Mouse (Mus musculus) midbrain, postnatal 0 days (tissue): ENCODE data around the gene Ube2j1. TPM values are rescaled to one million over a fixed set of nuclear protein-coding genes. Genes with fewer than 3 reads are reported as not detected.

Experiments used
- ATAC-seq: fragments of 200-750 bp; cut with Nextera tagmentation; 2 replicates; pipeline ENCODE4 v1.8.0; 2017; ENCODE audit warnings: moderate number of reproducible peaks, mild to moderate bottlenecking, moderate TSS enrichment, moderate library complexity; ENCODE audit not compliant: low FRiP score
- DNase-seq: peaks from one replicate; pipeline ENCODE4 v3.0.0-alpha.2; 2015; ENCODE audit warnings: low spot score
- H3K27ac ChIP-seq: fragments of 300-500 bp; sonication (generic); 2 replicates; pipeline ENCODE4 v1.5.1; 2014; ENCODE audit warnings: low read depth, mild to moderate bottlenecking, low read length, mixed read lengths
- H3K27me3 ChIP-seq: fragments of 300-500 bp; sonication (generic); 2 replicates; pipeline ENCODE4 v1.6.1; 2014; ENCODE audit warnings: low read length, control low read depth, mixed read lengths; ENCODE audit not compliant: insufficient read depth
- H3K36me3 ChIP-seq: fragments of 300-500 bp; sonication (generic); 2 replicates; pipeline ENCODE4 v1.6.1; 2014; ENCODE audit warnings: low read length, control low read depth, mixed read lengths; ENCODE audit not compliant: insufficient read depth
- H3K4me1 ChIP-seq: fragments of 300-500 bp; sonication (generic); 2 replicates; pipeline ENCODE4 v1.6.1; 2014; ENCODE audit warnings: mild to moderate bottlenecking, control low read depth, antibody characterized with exemption, low read length, mixed read lengths; ENCODE audit not compliant: insufficient read depth
- H3K4me2 ChIP-seq: fragments of 300-500 bp; sonication (generic); 2 replicates; pipeline ENCODE4 v1.6.1; 2014; ENCODE audit warnings: low read depth, mild to moderate bottlenecking, low read length, mixed read lengths; ENCODE audit not compliant: poor library complexity, severe bottlenecking
- H3K4me3 ChIP-seq: fragments of 300-500 bp; sonication (generic); 2 replicates; pipeline ENCODE4 v1.5.1; 2014; ENCODE audit warnings: low read depth, mild to moderate bottlenecking, low read length, moderate library complexity
- H3K9ac ChIP-seq: fragments of 300-500 bp; sonication (generic); replicated peaks from 2 replicates; pipeline ENCODE4 v1.6.1; 2014; ENCODE audit warnings: mild to moderate bottlenecking, low read length, moderate library complexity, mixed read lengths; ENCODE audit not compliant: poor library complexity, severe bottlenecking
- H3K9me3 ChIP-seq: fragments of 300-500 bp; sonication (generic); 2 replicates; pipeline ENCODE4 v1.6.1; 2016; ENCODE audit warnings: low read length, control low read depth
- CTCF ChIP-seq: IDR thresholded peaks from 2 replicates; pipeline ENCODE4 v1.5.1; 2016; ENCODE audit warnings: antibody characterized with exemption, mild to moderate bottlenecking
- WGBS: fragments of 180-500 bp; shearing (Covaris S2); extraction: QIAGEN DNeasy Blood & Tissue Kit; methylation state at CpG from one replicate; pipeline ENCODE4 v1.1.7; 2014; 5-methylcytosine and 5-hydroxymethylcytosine counted together
- polyA plus RNA-seq: library from polyadenylated mRNA; unstranded; fragments of >200 nt; fragmentation: Nextera tagmentation; extraction: Ambion mirVana; gene quantifications from 2 replicates; pipeline ENCODE4 v1.2.1, GENCODE M21; 2015
- total RNA-seq: library from RNA; depleted of rRNA; stranded (reverse); fragments of >200 nt; gene quantifications from 2 replicates; pipeline ENCODE4 v1.2.3, GENCODE M21; 2014

The Ube2j1 gene
- total and polyA plus RNA-seq, 2 experiments from 2014 or later, result 70.3 to 126 TPM

DNA sequence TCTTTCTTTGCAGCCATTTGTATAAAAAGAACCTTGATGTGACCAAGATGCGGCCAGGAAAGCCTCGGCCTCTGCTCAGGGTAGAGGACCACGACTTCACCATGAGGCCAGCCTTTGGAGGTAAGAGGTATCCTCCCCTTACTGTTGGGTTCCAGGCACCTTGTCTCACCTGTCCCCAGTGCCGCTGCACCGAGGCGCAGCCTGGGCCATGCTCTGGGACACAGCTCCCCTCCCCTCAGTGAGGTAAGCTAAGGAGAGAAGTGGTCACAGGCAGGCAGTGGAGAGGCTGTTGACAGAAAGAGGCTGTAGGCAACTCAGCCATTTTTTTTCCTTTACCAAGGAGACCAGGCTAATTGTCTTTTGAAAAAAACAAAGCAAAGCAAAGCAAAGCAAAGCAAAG is 40.1 kb downstream of the Ube2j1 start:
- DNase-seq, result no peak
- Histone ChIP-seq H3K27me3 (no peaks in the 10 kb centered on the region), H3K27ac (no peak overlapping the region), H3K9ac (no peak overlapping the region), H3K36me3 (no peaks in the 10 kb centered on the region), H3K4me1 (no peaks in the 10 kb centered on the region), H3K4me2 (no peak overlapping the region), H3K4me3 (no peak overlapping the region), H3K9me3 (no peaks in the 10 kb centered on the region)
- TF ChIP-seq CTCF, result no peak
- ATAC-seq, result no peak
- WGBS, result 89% methylated on average over 6 of the region's 6 CpGs

GRCm38 (mm10) chr4:33072526-33073161 is 41.4 kb downstream of the Ube2j1 start:
- Histone ChIP-seq H3K9me3 (no peaks in the 10 kb centered on the region), H3K4me1 (no peaks in the 10 kb centered on the region), H3K36me3 (no peaks in the 10 kb centered on the region), H3K27me3 (no peaks in the 10 kb centered on the region), H3K9ac (no peak overlapping the region), H3K27ac (no peak overlapping the region), H3K4me3 (no peak overlapping the region), H3K4me2 (no peak overlapping the region)
- TF ChIP-seq CTCF, result no peak
- DNase-seq (no peak), ATAC-seq (0 out of 2 replicates have a peak, but pooled peaks have one; percentile 2)
- 17% methylated on average over 11 of the region's 11 CpGs for WGBS

GRCm38 (mm10) chr4:33074406-33074805 is 43.2 kb downstream of the Ube2j1 start:
- no peak overlapping the region for H3K9ac ChIP-seq
- no peak for DNase-seq
- no peaks in the 10 kb centered on the region for H3K36me3 ChIP-seq
- TF ChIP-seq CTCF, result no peak
- no peak for ATAC-seq
- no peaks in the 10 kb centered on the region for H3K4me1 ChIP-seq
- H3K27me3 ChIP-seq, result no peaks in the 10 kb centered on the region
- no peak overlapping the region for H3K4me2 ChIP-seq
- 85% methylated on average over 4 of the region's 4 CpGs for WGBS
- no peak overlapping the region for H3K27ac ChIP-seq
- H3K9me3 ChIP-seq, result no peaks in the 10 kb centered on the region
- no peak overlapping the region for H3K4me3 ChIP-seq

DNA sequence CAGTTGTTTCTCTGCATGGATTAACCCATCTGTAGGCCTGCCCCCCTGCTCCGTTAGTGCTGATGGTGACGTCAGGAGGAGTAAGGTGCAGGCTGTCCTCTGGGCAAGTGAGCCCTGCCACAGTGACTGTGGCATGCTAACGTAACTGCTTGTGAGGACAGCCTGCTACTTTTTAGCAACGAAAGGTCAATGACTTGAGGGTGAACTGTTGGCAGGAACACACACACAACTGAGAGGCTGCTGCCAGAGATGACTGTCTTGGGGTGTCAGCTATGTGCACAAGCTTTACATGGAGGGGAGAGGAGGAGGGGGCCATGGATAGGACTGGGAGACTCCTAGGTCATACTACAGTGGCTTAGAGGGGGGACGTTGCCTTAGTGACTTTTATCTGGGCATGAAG is 43.6 kb downstream of the Ube2j1 start:
- H3K9me3 ChIP-seq, result no peaks in the 10 kb centered on the region
- no peak overlapping the region for H3K9ac ChIP-seq
- no peaks in the 10 kb centered on the region for H3K27me3 ChIP-seq
- no peak overlapping the region for H3K4me3 ChIP-seq
- TF ChIP-seq CTCF, result no peak
- 80% methylated on average over 5 of the region's 5 CpGs for WGBS
- H3K27ac ChIP-seq, result no peak overlapping the region
- ATAC-seq (no peak), DNase-seq (no peak)
- no peaks in the 10 kb centered on the region for H3K4me1 ChIP-seq
- no peak overlapping the region for H3K4me2 ChIP-seq
- H3K36me3 ChIP-seq, result no peaks in the 10 kb centered on the region

DNA sequence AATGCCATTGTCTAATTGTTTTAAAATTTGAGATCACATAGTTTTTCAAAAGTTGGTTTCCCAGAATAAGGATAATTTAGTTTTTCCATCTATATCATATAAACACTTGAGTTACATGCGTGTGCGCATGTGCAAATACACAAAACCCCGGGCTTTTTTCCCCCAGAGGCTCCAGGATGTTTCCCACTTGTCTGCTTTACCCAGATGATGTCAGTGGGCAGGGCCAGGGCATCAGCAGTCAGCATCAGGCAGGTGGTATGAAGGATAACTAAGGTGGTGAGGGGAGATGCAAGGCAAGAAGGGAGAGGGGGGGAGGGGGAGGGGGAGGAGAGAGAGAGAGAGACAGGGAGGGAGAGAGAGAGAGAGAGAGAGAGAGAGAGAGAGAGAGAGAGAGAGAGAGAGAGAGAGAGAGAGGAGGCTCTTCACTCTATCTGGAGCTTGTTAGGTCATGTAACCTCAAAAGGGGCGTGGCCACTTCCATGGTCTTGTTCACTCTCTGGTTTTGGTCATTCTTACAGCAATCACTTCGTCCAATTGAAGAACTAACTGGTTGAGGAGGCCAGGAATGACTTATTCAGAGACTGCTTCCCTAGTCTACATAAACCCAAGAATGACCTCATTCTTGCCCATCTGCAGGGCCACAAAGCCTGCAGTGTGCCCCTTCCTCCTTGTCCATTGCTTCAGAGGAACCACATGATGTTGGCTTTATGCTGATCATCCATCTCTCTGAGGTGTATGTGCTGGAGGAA is 44.7 kb downstream of the Ube2j1 start:
- no peak for TF ChIP-seq CTCF
- Histone ChIP-seq H3K9ac (no peak overlapping the region), H3K36me3 (no peaks in the 10 kb centered on the region), H3K27me3 (no peaks in the 10 kb centered on the region), H3K9me3 (no peaks in the 10 kb centered on the region), H3K27ac (no peak overlapping the region), H3K4me3 (no peak overlapping the region), H3K4me2 (no peak overlapping the region), H3K4me1 (no peaks in the 10 kb centered on the region)
- ATAC-seq, result no peak
- DNase-seq, result no peak
- WGBS, result 87% methylated on average over 5 of the region's 5 CpGs

GRCm38 (mm10) chr4:33077161-33077560 is 45.9 kb downstream of the Ube2j1 start:
- Histone ChIP-seq H3K36me3 (no peaks in the 10 kb centered on the region), H3K27me3 (no peaks in the 10 kb centered on the region), H3K9ac (no peak overlapping the region), H3K4me2 (no peak overlapping the region), H3K4me3 (no peak overlapping the region), H3K9me3 (no peaks in the 10 kb centered on the region), H3K4me1 (no peaks in the 10 kb centered on the region), H3K27ac (no peak overlapping the region)
- WGBS, result 82% methylated on average over 11 of the region's 11 CpGs
- DNase-seq (no peak), ATAC-seq (no peak)
- no peak for TF ChIP-seq CTCF
